Mouse (Mus musculus): ENCODE measurements at regions not wholly inside any gene's neighbourhood (a gene's known extent, or its start where the extent isn't known, plus 50 kb on each side); places are given as distances from the start of the nearest gene placed in this dataset.

DNA sequence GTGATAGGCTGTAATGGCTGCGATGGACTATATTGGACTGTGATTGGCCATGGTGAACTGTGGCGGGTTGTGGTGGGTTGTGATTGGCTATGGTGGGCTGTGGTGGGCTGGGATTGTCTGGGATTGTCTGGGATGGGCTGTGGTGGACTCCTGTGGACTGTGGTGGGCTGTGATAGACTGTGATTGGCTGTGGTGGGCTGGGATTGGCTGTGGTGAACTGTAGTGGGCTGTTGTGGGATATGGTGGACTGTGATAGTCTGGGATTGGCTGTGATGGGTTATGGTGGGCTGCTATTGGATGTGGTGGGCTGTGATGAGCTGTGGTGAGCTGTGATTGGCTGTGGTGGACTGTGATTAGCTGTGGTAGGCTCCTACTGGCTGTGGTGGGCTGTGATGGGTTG is 89.6 kb upstream of the Gm26897 start:
- no peak for TF ChIP-seq POLR2A (IDR thresholded peaks at IDR 0.05; ENCODE audit: low read depth, low read length)
- TF ChIP-seq EP300 (IDR thresholded peaks at IDR 0.05; ENCODE audit: low read length), result no peak
- no peak for TF ChIP-seq MAFK (IDR thresholded peaks at IDR 0.05; ENCODE audit: insufficient replicate concordance, low read length)
- no peak for TF ChIP-seq CTCF (conservative IDR thresholded peaks at IDR 0.05 in 1 of 2, IDR thresholded peaks at IDR 0.05 in 1 of 2; ENCODE audit: low read depth in 2 of 2, low read length in 2 of 2)
- no peak for TF ChIP-seq GABPA (IDR thresholded peaks at IDR 0.05; ENCODE audit: insufficient replicate concordance, low read depth, low read length)

Data from CH12.LX (cell line).